Mouse (Mus musculus): ENCODE results near the gene Ccdc24. TPM values are rescaled to one million over a fixed set of nuclear protein-coding genes. Genes with fewer than 3 reads are reported as not detected.

Gene Ccdc24
- polyA plus RNA-seq, 1 experiment from 2014 or later: 0.97 TPM

DNA sequence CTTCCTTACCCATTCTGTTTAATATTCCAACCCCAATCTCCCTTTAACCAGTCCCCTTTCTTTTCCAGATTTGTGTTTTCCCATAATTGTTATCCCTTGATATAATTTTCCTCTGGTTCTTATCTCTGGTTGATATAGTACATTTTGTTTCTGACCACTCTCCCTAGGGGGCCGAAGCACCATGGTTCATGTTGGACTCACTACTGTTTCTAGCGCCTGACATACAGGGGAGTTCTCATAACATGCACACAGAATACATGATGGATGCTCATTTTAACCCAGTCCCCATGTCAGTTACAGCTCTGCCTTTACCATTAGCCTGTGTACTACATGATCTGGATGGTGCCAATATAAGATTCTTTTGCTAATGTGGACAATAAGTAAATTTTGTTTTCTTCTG is 15.6 kb upstream of the Ccdc24 start:
- Histone ChIP-seq H3K27me3 (ENCODE audit: insufficient read depth, low read length) (no peaks in the 10 kb centered on the region), H3K9me3 (replicated peaks; ENCODE audit: low read length) (no peaks in the 10 kb centered on the region), H3K9ac (ENCODE audit: low read depth, low read length) (no peak overlapping the region), H3K27ac (no peak overlapping the region), H3K4me3 (replicated peaks; ENCODE audit: low read depth, low read length) (no peak overlapping the region; the same call in 1 of the 2 replicates), H3K4me2 (ENCODE audit: low read length) (peak overlapping the region; percentile 98), H3K36me3 (ENCODE audit: insufficient read depth, low read length) (peaks cover 14% of the 10 kb centered on the region; the same call in 1 of the 2 replicates), H3K4me1 (replicated peaks; ENCODE audit: insufficient read depth, low read length) (peaks cover 11% of the 10 kb centered on the region)
- WGBS: 75% methylated on average over 2 of the region's 2 CpGs
- DNase-seq (ENCODE audit: low spot score) (no peak), ATAC-seq (replicated peaks; ENCODE audit: low FRiP score, low read depth) (no peak)
- no peak for TF ChIP-seq CTCF (IDR thresholded peaks at IDR 0.05; ENCODE audit: low read depth)

DNA sequence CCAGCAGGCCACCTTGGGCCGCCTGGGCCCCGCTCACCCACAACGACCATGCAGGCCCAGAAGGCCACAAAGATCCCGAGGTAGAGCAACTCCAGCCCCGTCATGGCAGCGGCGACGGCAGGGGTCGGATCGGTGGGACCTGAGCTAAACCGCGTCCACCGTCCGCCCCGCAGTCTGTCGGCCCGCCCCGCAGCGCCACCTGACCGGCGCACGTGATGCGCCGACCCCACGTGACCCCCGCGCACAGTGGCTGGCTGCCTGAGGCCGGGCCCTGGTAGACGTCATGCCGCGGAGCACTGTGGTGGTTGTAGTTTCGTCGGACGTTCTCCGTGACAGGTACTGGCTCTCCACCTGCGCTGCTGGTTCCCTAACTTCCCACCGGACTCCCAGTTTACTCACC is 14.8 kb upstream of the Ccdc24 start, which contains the start of gene Atp6v0b:
Gene Atp6v0b (minus strand): TSS at position 201 of the 400 bp plus-strand sequence.
- peak within 1 kb of the TSS; percentile 76 for H3K27ac ChIP-seq
- ATAC-seq (replicated peaks; ENCODE audit: low FRiP score, low read depth) (peak; percentile 90), DNase-seq (ENCODE audit: low spot score) (peak; percentile 93)
- H3K4me1 ChIP-seq (replicated peaks; ENCODE audit: insufficient read depth, low read length): peaks cover 16% of the 10 kb centered on the region
- peaks cover 14% of the 10 kb centered on the region; the same call in 1 of the 2 replicates for H3K36me3 ChIP-seq (ENCODE audit: insufficient read depth, low read length)
- no peaks in the 10 kb centered on the region for H3K27me3 ChIP-seq (ENCODE audit: insufficient read depth, low read length)
- peak within 1 kb of the TSS; percentile 91 for H3K4me3 ChIP-seq (replicated peaks; ENCODE audit: low read depth, low read length)
- H3K9ac ChIP-seq (ENCODE audit: low read depth, low read length): peak within 1 kb of the TSS; percentile 80
- peak within 1 kb of the TSS; percentile 98 for H3K4me2 ChIP-seq (ENCODE audit: low read length)
- under 1% methylated on average over 37 of the region's 37 CpGs for WGBS
- H3K9me3 ChIP-seq (replicated peaks; ENCODE audit: low read length): no peaks in the 10 kb centered on the region
- no peak for TF ChIP-seq CTCF (IDR thresholded peaks at IDR 0.05; ENCODE audit: low read depth)

DNA sequence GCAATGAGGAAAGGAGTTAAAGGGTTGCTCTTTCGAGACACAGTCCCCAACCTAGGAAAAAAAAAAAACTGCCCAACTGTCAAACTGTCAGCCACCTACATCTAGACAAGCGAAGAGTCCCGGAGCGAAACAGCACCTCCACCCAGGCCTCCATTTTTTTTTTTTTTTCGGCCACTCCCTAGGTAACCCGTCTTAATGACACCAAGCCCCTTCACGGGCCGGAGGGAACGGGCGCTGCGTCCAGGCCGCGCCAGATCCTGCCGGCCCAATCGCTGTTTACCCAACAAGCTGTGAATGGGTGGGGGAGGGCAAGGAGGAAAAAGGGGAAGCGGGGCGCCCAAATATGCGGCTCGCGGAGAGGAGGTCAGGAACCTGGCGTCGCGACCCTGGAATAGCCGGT is 14.3 kb upstream of the Ccdc24 start:
- under 1% methylated on average over 24 of the region's 24 CpGs for WGBS
- peak; percentile 14; the same call in 1 of the 2 replicates for ATAC-seq (replicated peaks; ENCODE audit: low FRiP score, low read depth)
- H3K4me2 ChIP-seq (ENCODE audit: low read length): peak overlapping the region; percentile 98
- no peaks in the 10 kb centered on the region for H3K9me3 ChIP-seq (replicated peaks; ENCODE audit: low read length)
- H3K27me3 ChIP-seq (ENCODE audit: insufficient read depth, low read length): no peaks in the 10 kb centered on the region
- peak overlapping the region; percentile 76 for H3K27ac ChIP-seq
- DNase-seq (ENCODE audit: low spot score): no peak
- no peak for TF ChIP-seq CTCF (IDR thresholded peaks at IDR 0.05; ENCODE audit: low read depth)
- H3K4me3 ChIP-seq (replicated peaks; ENCODE audit: low read depth, low read length): peak overlapping the region; percentile 91
- peak overlapping the region; percentile 80 for H3K9ac ChIP-seq (ENCODE audit: low read depth, low read length)
- peaks cover 14% of the 10 kb centered on the region for H3K4me1 ChIP-seq (replicated peaks; ENCODE audit: insufficient read depth, low read length)
- peaks cover 14% of the 10 kb centered on the region; the same call in 1 of the 2 replicates for H3K36me3 ChIP-seq (ENCODE audit: insufficient read depth, low read length)

DNA sequence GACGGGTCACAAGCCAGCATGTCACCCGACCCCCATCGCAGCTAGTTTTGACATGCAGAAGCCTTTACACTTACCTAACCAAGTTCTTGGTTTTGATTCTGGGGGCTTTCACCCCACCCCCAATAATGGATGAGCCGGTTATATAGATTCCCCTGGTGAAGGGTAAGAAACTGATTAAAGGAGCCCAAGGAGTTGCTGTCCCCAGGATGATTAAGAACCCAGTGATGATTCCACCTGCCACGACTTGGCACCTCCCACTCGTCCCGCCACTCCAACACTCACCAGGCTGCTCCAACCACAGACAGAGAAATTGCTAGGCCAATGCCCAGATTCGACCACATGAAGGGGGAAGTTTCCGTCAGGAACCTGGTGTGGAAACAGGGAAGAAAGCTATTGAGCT is 13.6 kb upstream of the Ccdc24 start:
- ATAC-seq (replicated peaks; ENCODE audit: low FRiP score, low read depth) (no peak), DNase-seq (ENCODE audit: low spot score) (no peak)
- Histone ChIP-seq H3K36me3 (ENCODE audit: insufficient read depth, low read length) (peaks cover 14% of the 10 kb centered on the region; the same call in 1 of the 2 replicates), H3K4me3 (replicated peaks; ENCODE audit: low read depth, low read length) (peak overlapping the region; percentile 91), H3K27me3 (ENCODE audit: insufficient read depth, low read length) (no peaks in the 10 kb centered on the region), H3K9me3 (replicated peaks; ENCODE audit: low read length) (no peaks in the 10 kb centered on the region), H3K27ac (no peak overlapping the region), H3K9ac (ENCODE audit: low read depth, low read length) (0 out of 2 replicates have a peak overlapping the region, but pooled peaks have one; percentile 80), H3K4me1 (replicated peaks; ENCODE audit: insufficient read depth, low read length) (peaks cover 8% of the 10 kb centered on the region), H3K4me2 (ENCODE audit: low read length) (peak overlapping the region; percentile 98)
- TF ChIP-seq CTCF (IDR thresholded peaks at IDR 0.05; ENCODE audit: low read depth): no peak
- 68% methylated on average over 9 of the region's 9 CpGs for WGBS

DNA sequence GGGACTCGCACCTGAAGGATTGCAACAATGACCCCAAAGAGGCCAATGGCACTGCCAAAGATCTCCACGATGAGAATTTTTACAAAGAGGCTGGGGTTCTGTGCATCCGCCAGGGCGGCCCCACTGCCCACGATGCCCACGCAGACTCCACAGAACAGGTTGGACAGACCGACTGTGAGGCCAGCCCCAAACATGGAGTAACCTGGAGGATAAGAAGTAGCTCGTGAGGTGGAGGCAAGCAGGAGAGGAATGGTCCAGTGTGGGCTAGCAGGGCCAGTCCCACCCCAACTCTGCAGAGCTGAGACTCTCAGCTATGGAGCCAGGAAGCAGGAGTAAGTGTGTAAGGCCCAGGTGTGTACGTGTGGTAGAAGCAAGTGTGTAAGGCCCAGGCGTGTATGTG is 12.7 kb upstream of the Ccdc24 start:
- H3K36me3 ChIP-seq (ENCODE audit: insufficient read depth, low read length): peaks cover 13% of the 10 kb centered on the region; the same call in 1 of the 2 replicates
- WGBS: 95% methylated on average over 10 of the region's 10 CpGs
- no peak overlapping the region for H3K4me2 ChIP-seq (ENCODE audit: low read length)
- H3K27ac ChIP-seq: no peak overlapping the region
- TF ChIP-seq CTCF (IDR thresholded peaks at IDR 0.05; ENCODE audit: low read depth): no peak
- no peak for ATAC-seq (replicated peaks; ENCODE audit: low FRiP score, low read depth)
- DNase-seq (ENCODE audit: low spot score): no peak
- no peaks in the 10 kb centered on the region for H3K9me3 ChIP-seq (replicated peaks; ENCODE audit: low read length)
- H3K4me1 ChIP-seq (replicated peaks; ENCODE audit: insufficient read depth, low read length): peaks cover 5% of the 10 kb centered on the region; the same call in 1 of the 2 replicates
- H3K27me3 ChIP-seq (ENCODE audit: insufficient read depth, low read length): no peaks in the 10 kb centered on the region
- H3K4me3 ChIP-seq (replicated peaks; ENCODE audit: low read depth, low read length): no peak overlapping the region
- no peak overlapping the region for H3K9ac ChIP-seq (ENCODE audit: low read depth, low read length)

DNA sequence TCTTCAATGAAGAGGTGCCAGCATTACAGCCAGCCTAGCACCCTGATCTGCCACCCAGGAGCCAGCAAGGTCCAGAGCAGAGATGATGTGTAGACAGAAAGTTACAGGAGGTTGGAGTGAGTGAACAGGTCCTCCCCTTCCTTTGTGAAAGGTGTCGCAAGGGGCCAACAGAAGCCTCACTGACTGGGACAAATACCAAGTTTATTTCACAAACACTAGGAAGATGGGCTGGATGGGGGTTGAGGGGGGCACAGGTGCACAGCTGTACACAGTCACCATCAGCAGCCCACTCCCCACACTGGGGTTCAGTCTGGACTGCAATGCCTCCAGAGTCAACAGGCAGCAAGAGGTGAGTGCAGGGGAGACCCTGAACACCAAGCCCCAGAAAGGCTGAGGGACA is 11.8 kb upstream of the Ccdc24 start:
- Histone ChIP-seq H3K4me2 (ENCODE audit: low read length) (no peak overlapping the region), H3K4me3 (replicated peaks; ENCODE audit: low read depth, low read length) (no peak overlapping the region), H3K36me3 (ENCODE audit: insufficient read depth, low read length) (peaks cover 4% of the 10 kb centered on the region; the same call in 1 of the 2 replicates), H3K9me3 (replicated peaks; ENCODE audit: low read length) (no peaks in the 10 kb centered on the region), H3K27me3 (ENCODE audit: insufficient read depth, low read length) (no peaks in the 10 kb centered on the region), H3K9ac (ENCODE audit: low read depth, low read length) (no peak overlapping the region), H3K4me1 (replicated peaks; ENCODE audit: insufficient read depth, low read length) (peaks cover 5% of the 10 kb centered on the region; the same call in 1 of the 2 replicates), H3K27ac (no peak overlapping the region)
- TF ChIP-seq CTCF (IDR thresholded peaks at IDR 0.05; ENCODE audit: low read depth): no peak
- DNase-seq (ENCODE audit: low spot score) (no peak), ATAC-seq (replicated peaks; ENCODE audit: low FRiP score, low read depth) (no peak)
- 88% methylated on average over 1 of the region's 1 CpGs for WGBS
